Mouse (Mus musculus): Measurements from ENCODE around the gene Tmem143.
"Not testable (repeated sequence)": the region's sequence is repeated elsewhere in the genome, so short reads cannot be mapped to it uniquely, and the experiment has no call there.

DNA sequence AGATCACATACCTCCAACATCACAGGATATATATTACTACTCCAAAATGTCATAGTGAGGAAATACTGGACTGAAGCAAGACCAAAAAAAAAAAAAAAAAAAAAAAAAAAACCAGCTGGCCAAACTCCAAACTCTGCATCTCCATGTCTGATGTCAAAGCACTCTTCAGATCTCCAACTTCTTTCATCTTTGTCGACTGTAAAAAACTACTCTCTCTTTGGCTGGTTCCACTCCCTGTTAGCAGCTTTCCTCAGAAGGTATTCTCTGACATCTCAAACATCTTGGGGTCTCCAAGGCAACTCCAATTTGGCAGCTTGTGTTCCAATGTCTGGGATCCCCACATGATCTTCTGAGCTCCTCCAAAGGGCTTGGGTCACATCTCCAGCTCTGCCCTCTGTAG is 18.5 kb upstream of the Tmem143 start, which contains the start of gene Grin2d:
- TF ChIP-seq CTCF (IDR thresholded peaks at IDR 0.05; ENCODE audit: borderline replicate concordance, insufficient read depth, low read depth, low read length); POLR2A (IDR thresholded peaks at IDR 0.05; ENCODE audit: borderline replicate concordance, insufficient read depth, low read length): not testable (repeated sequence)
